Mouse (Mus musculus) lung, postnatal 0 days (tissue): ENCODE measurements at regions not wholly inside any gene's neighbourhood (a gene's known extent, or its start where the extent isn't known, plus 50 kb on each side); places are given as distances from the start of the nearest gene placed in this dataset.

Source experiments
- CTCF ChIP-seq: IDR thresholded peaks from 2 replicates; pipeline ENCODE4 v1.5.1; 2016; ENCODE audit warnings: antibody characterized with exemption, mild to moderate bottlenecking
- EP300 ChIP-seq: IDR thresholded peaks from 2 replicates; pipeline ENCODE4 v1.6.1; 2016; ENCODE audit warnings: antibody characterized with exemption, mild to moderate bottlenecking, control low read depth

DNA sequence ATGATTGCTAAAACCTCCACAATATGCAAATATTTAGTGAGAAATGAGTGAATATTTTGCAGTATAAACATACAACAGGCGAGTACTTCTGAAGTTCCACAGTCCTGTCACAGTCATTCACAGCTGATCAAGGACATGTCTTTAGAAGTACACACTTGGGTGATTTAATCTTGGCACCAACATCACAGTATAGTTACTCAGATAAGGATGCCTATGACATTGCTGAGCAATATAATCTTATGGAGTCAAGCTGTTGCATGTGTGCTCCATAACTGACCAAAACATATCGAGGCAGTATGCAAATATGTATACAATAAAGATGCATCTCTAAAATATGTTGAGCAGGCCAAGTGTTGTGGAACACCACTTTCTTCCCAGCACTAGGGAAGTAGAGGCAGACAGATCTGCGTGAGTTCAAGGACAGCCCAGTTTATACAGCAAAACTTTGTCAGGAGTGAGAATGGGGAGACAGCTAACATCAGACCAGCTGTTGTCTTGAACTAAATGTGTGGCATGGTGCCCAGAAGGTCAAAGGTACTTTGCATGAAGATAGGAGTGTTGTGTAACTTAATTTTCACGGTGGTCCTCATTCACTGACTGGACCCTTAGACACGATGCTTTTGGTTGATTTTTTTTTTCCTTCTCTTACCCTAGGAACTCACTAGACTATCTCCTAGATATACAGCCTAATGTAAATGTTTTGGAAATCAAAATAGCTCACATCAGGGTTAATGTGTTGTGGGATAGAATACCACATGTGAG is 70.7 kb upstream of the Peli2 start:
- peak; percentile 19; the same call in 1 of the 2 replicates for TF ChIP-seq EP300
- TF ChIP-seq CTCF = no peak
